Mouse (Mus musculus) myocyte (in vitro differentiated cells): ENCODE measurements at regions not wholly inside any gene's neighbourhood (a gene's known extent, or its start where the extent isn't known, plus 50 kb on each side); places are given as distances from the start of the nearest gene placed in this dataset.

ENCODE experiments used
- CEBPB ChIP-seq: IDR thresholded peaks from 2 replicates; pipeline ENCODE4 v1.6.1; 2011; ENCODE audit warnings: mild to moderate bottlenecking, moderate library complexity; ENCODE audit not compliant: poor library complexity, insufficient read depth, severe bottlenecking
- E2F4 ChIP-seq: IDR thresholded peaks from one replicate; pipeline ENCODE4 v1.6.1; 2011; ENCODE audit warnings: mild to moderate bottlenecking, control low read depth, moderate library complexity; ENCODE audit not compliant: insufficient read depth
- MAX ChIP-seq: IDR thresholded peaks from one replicate; pipeline ENCODE4 v1.6.1; 2011; ENCODE audit warnings: low read depth, mild to moderate bottlenecking, control low read depth
- MYOD1 ChIP-seq, 3 experiments: IDR thresholded peaks; one replicate each; pipeline ENCODE4 v1.6.1; 2011; ENCODE audit warnings: control low read depth in 2 of 3, low read depth in 2 of 3, mild to moderate bottlenecking in 2 of 3, moderate library complexity in 1 of 3; ENCODE audit not compliant: insufficient read length in 2 of 3, control insufficient read depth in 1 of 3
- MYOG ChIP-seq, 3 experiments: IDR thresholded peaks; one replicate each; pipeline ENCODE4 v1.6.1; 2011; ENCODE audit warnings: control low read depth in 2 of 3, low read depth in 2 of 3, mild to moderate bottlenecking in 2 of 3; ENCODE audit not compliant: insufficient read length in 2 of 3, control insufficient read depth in 1 of 3, insufficient read depth in 1 of 3
- POLR2A ChIP-seq: IDR thresholded peaks from one replicate; pipeline ENCODE4 v1.6.1; 2011; ENCODE audit warnings: low read depth, mild to moderate bottlenecking, control low read depth, moderate library complexity; ENCODE audit not compliant: insufficient read length
- POLR2AphosphoS2 ChIP-seq: IDR thresholded peaks from one replicate; pipeline ENCODE4 v1.6.1; 2011; ENCODE audit warnings: low read depth, control low read depth; ENCODE audit not compliant: insufficient read length
- SRF ChIP-seq: IDR thresholded peaks from one replicate; pipeline ENCODE4 v1.6.1; 2011; ENCODE audit warnings: low read depth; ENCODE audit not compliant: control insufficient read depth, insufficient read length
- TCF12 ChIP-seq: IDR thresholded peaks from one replicate; pipeline ENCODE4 v1.6.1; 2011; ENCODE audit warnings: mild to moderate bottlenecking, control low read depth; ENCODE audit not compliant: poor library complexity, insufficient read depth, severe bottlenecking
- USF1 ChIP-seq: IDR thresholded peaks from one replicate; pipeline ENCODE4 v1.6.1; 2011; ENCODE audit warnings: low read depth, mild to moderate bottlenecking, control low read depth, moderate library complexity

GRCm38 (mm10) chr6:16141009-16141408 is 420.5 kb downstream of the Mdfic start:
- TF ChIP-seq POLR2A, result no peak
- no peak for TF ChIP-seq USF1
- TF ChIP-seq TCF12, result no peak
- TF ChIP-seq MAX, result no peak
- TF ChIP-seq POLR2AphosphoS2, result no peak
- no peak for TF ChIP-seq E2F4
- TF ChIP-seq MYOG (IDR thresholded peaks at IDR 0.05; ENCODE audit: control insufficient read depth in 1 of 3, insufficient read depth in 1 of 3, insufficient read length in 2 of 3, low read depth in 2 of 3), result no peak
- TF ChIP-seq MYOD1 (IDR thresholded peaks at IDR 0.05; ENCODE audit: control insufficient read depth in 1 of 3, insufficient read length in 2 of 3, low read depth in 2 of 3), result no peak
- TF ChIP-seq CEBPB, result no peak
- TF ChIP-seq SRF, result no peak
